Mouse (Mus musculus): ENCODE data around the gene Nlrp3.

The Nlrp3 gene

GRCm38 (mm10) chr11:59611646-59612045 lies 70.3 kb downstream of the Nlrp3 start:
- no peak for DNase-seq (ENCODE audit: low read depth, low spot score)

GRCm38 (mm10) chr11:59614120-59614519 lies 72.8 kb downstream of the Nlrp3 start:
- peak; percentile 13 for DNase-seq (ENCODE audit: low read depth, low spot score)

Measured in skeletal muscle tissue, adult 2 months (tissue).